Mouse (Mus musculus): Measurements from ENCODE around the gene Etv1. TPM values are rescaled to one million over a fixed set of nuclear protein-coding genes. Genes with fewer than 3 reads are reported as not detected.
"Not testable (repeated sequence)": the region's sequence is repeated elsewhere in the genome, so short reads cannot be mapped to it uniquely, and the experiment has no call there.

Gene Etv1
- polyA plus RNA-seq, 1 experiment from 2014 or later: 15.8 TPM

DNA sequence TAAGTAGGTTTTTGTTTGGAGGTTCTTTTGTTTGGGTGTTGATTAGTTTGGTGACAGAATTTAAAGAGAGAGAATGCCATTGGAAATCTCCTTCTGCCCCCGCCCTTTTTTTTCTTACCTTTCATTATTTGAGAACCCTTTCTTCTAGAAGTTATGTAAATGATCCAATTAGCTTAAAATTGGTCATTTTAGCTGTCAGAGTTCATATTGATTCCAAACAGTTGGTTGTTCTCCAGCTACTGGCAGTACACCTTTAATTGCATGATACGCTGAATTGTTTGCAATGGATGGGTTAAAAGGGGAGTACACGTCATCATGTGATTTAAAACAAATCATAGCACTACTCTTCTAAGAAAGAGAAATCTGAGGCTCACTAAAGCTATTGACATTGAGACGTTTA lies 55.4 kb downstream of the Etv1 start:
- H3K36me3 ChIP-seq (ENCODE audit: control insufficient read depth, insufficient read depth, low read length): no peaks in the 10 kb centered on the region
- WGBS: 87% methylated on average over 4 of the region's 4 CpGs
- no peak overlapping the region for H3K27ac ChIP-seq (ENCODE audit: low read depth, low read length)
- H3K4me3 ChIP-seq (ENCODE audit: low read depth, low read length): no peak overlapping the region
- H3K4me2 ChIP-seq (ENCODE audit: low read depth, low read length): no peak overlapping the region
- H3K9ac ChIP-seq (replicated peaks; ENCODE audit: low read depth, low read length): no peak overlapping the region
- no peaks in the 10 kb centered on the region for H3K9me3 ChIP-seq (ENCODE audit: control insufficient read depth, low read length)
- no peaks in the 10 kb centered on the region for H3K27me3 ChIP-seq (ENCODE audit: control insufficient read depth, insufficient read depth, low read length)
- ATAC-seq (ENCODE audit: low read depth): no peak
- H3K4me1 ChIP-seq (ENCODE audit: control insufficient read depth, insufficient read depth, low read length): no peaks in the 10 kb centered on the region

GRCm38 (mm10) chr12:38834986-38835385 lies 55.8 kb downstream of the Etv1 start:
- not testable (repeated sequence) for H3K9me3 ChIP-seq (ENCODE audit: control insufficient read depth, low read length); H3K27ac ChIP-seq (ENCODE audit: low read depth, low read length); H3K36me3 ChIP-seq (ENCODE audit: control insufficient read depth, insufficient read depth, low read length); H3K4me1 ChIP-seq (ENCODE audit: control insufficient read depth, insufficient read depth, low read length); H3K4me3 ChIP-seq (ENCODE audit: low read depth, low read length); H3K27me3 ChIP-seq (ENCODE audit: control insufficient read depth, insufficient read depth, low read length); ATAC-seq (ENCODE audit: low read depth); H3K4me2 ChIP-seq (ENCODE audit: low read depth, low read length); H3K9ac ChIP-seq (replicated peaks; ENCODE audit: low read depth, low read length)
- WGBS: 97% methylated on average over 6 of the region's 8 CpGs

DNA sequence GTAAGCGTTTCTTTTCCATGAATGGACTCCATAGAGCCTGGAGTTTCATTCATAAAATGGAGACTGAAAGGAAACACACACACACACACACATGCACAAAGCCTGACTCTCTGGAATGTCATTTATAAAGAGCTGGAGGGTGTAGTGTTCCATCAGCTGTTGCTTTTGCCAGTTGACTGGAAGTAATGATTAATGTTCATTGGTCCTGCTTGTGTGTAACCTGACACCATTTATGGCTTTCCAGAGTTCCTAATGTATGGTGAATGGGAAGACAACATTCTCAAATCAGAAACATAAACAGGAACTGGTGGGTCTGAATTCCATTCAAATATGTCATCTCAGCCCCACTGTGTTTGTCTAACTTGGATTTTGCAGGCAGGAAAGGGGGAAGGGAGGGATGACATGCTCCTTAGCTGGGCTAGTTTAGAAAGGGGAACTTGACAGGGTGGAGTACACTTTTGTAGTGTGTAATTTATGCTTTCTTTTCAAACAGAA lies 64.7 kb downstream of the Etv1 start:
- WGBS: 0% methylated on average over 1 of the region's 1 CpGs
- H3K27me3 ChIP-seq (ENCODE audit: control insufficient read depth, insufficient read depth, low read length): no peaks in the 10 kb centered on the region
- no peak overlapping the region for H3K27ac ChIP-seq (ENCODE audit: low read depth, low read length)
- H3K9me3 ChIP-seq (ENCODE audit: control insufficient read depth, low read length): no peaks in the 10 kb centered on the region
- no peak overlapping the region for H3K4me2 ChIP-seq (ENCODE audit: low read depth, low read length)
- H3K4me1 ChIP-seq (ENCODE audit: control insufficient read depth, insufficient read depth, low read length): no peaks in the 10 kb centered on the region
- peak; percentile 76 for ATAC-seq (ENCODE audit: low read depth)
- no peak overlapping the region for H3K9ac ChIP-seq (replicated peaks; ENCODE audit: low read depth, low read length)
- no peak overlapping the region for H3K4me3 ChIP-seq (ENCODE audit: low read depth, low read length)
- H3K36me3 ChIP-seq (ENCODE audit: control insufficient read depth, insufficient read depth, low read length): no peaks in the 10 kb centered on the region

GRCm38 (mm10) chr12:38847500-38848261 lies 68.5 kb downstream of the Etv1 start:
- Histone ChIP-seq H3K9me3 (ENCODE audit: control insufficient read depth, low read length) (no peaks in the 10 kb centered on the region), H3K4me2 (ENCODE audit: low read depth, low read length) (no peak overlapping the region), H3K9ac (replicated peaks; ENCODE audit: low read depth, low read length) (no peak overlapping the region), H3K36me3 (ENCODE audit: control insufficient read depth, insufficient read depth, low read length) (no peaks in the 10 kb centered on the region), H3K27me3 (ENCODE audit: control insufficient read depth, insufficient read depth, low read length) (no peaks in the 10 kb centered on the region), H3K4me1 (ENCODE audit: control insufficient read depth, insufficient read depth, low read length) (no peaks in the 10 kb centered on the region), H3K4me3 (ENCODE audit: low read depth, low read length) (no peak overlapping the region), H3K27ac (ENCODE audit: low read depth, low read length) (no peak overlapping the region)
- ATAC-seq (ENCODE audit: low read depth): no peak
- 72% methylated on average over 6 of the region's 6 CpGs for WGBS

DNA sequence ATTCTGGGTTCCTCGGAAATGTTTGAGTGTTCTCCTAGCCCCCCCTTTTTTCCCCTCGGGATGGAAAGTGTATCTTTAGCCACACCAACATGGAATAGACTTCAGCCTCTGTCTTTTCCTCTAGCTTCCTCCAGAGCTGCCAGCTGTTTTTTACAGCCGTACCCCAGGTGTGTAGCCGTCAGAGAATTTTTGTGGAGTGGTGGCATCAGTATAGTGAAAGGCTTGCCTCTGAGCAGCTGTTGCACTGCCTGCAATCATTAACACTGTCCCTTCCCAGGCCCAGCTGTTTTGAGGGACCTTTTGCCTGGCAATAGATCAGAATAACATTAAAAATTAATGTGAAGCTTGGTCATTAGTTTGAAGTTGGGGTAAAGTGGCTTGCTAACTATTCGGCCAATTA lies 70.8 kb downstream of the Etv1 start:
- Histone ChIP-seq H3K27ac (ENCODE audit: low read depth, low read length) (no peak overlapping the region), H3K4me2 (ENCODE audit: low read depth, low read length) (no peak overlapping the region), H3K4me1 (ENCODE audit: control insufficient read depth, insufficient read depth, low read length) (no peaks in the 10 kb centered on the region), H3K36me3 (ENCODE audit: control insufficient read depth, insufficient read depth, low read length) (no peaks in the 10 kb centered on the region), H3K4me3 (ENCODE audit: low read depth, low read length) (no peak overlapping the region), H3K9ac (replicated peaks; ENCODE audit: low read depth, low read length) (no peak overlapping the region), H3K27me3 (ENCODE audit: control insufficient read depth, insufficient read depth, low read length) (no peaks in the 10 kb centered on the region), H3K9me3 (ENCODE audit: control insufficient read depth, low read length) (no peaks in the 10 kb centered on the region)
- 69% methylated on average over 5 of the region's 5 CpGs for WGBS
- peak; percentile 54; the same call in 1 of the 2 replicates for ATAC-seq (ENCODE audit: low read depth)

- ATAC-seq (ENCODE audit: low read depth): peak; percentile 34; the same call in 1 of the 2 replicates
- WGBS: 37% methylated on average over 5 of the region's 5 CpGs
- H3K4me3 ChIP-seq (ENCODE audit: low read depth, low read length): no peak overlapping the region
Observed at GRCm38 (mm10) chr12:38854274-38854673, 75.1 kb downstream of the Etv1 start.

DNA sequence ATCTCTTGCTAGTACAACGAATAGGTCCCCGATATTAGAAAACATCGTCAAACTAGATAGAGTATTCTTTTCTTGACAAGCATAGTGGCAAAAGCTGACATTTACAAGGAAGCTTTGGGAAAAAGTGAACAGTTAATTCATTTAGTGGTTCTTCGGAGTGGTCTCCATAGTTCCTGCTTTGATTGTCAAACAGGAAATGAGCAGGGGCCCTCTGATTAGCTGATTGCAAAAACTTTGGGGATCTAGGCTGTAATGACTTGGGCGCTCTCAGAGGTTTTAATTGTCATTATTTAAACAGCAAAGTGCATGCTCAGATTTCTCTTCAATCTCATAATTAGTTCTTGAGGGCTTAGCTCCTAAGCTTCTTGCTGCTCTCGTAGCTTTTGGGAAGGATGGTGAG lies 75.6 kb downstream of the Etv1 start:
- no peaks in the 10 kb centered on the region for H3K9me3 ChIP-seq (ENCODE audit: control insufficient read depth, low read length)
- WGBS: 77% methylated on average over 6 of the region's 6 CpGs
- no peaks in the 10 kb centered on the region for H3K27me3 ChIP-seq (ENCODE audit: control insufficient read depth, insufficient read depth, low read length)
- H3K36me3 ChIP-seq (ENCODE audit: control insufficient read depth, insufficient read depth, low read length): no peaks in the 10 kb centered on the region
- no peak overlapping the region for H3K27ac ChIP-seq (ENCODE audit: low read depth, low read length)
- H3K9ac ChIP-seq (replicated peaks; ENCODE audit: low read depth, low read length): no peak overlapping the region
- H3K4me3 ChIP-seq (ENCODE audit: low read depth, low read length): no peak overlapping the region
- no peaks in the 10 kb centered on the region for H3K4me1 ChIP-seq (ENCODE audit: control insufficient read depth, insufficient read depth, low read length)
- ATAC-seq (ENCODE audit: low read depth): no peak
- H3K4me2 ChIP-seq (ENCODE audit: low read depth, low read length): no peak overlapping the region

More at GRCm38 (mm10) chr12:38854274-38854673, 75.1 kb downstream of the Etv1 start:
- Histone ChIP-seq H3K4me1 (ENCODE audit: control insufficient read depth, insufficient read depth, low read length) (no peaks in the 10 kb centered on the region), H3K36me3 (ENCODE audit: control insufficient read depth, insufficient read depth, low read length) (no peaks in the 10 kb centered on the region), H3K4me2 (ENCODE audit: low read depth, low read length) (no peak overlapping the region), H3K27me3 (ENCODE audit: control insufficient read depth, insufficient read depth, low read length) (no peaks in the 10 kb centered on the region), H3K27ac (ENCODE audit: low read depth, low read length) (no peak overlapping the region), H3K9me3 (ENCODE audit: control insufficient read depth, low read length) (no peaks in the 10 kb centered on the region), H3K9ac (replicated peaks; ENCODE audit: low read depth, low read length) (no peak overlapping the region)

DNA sequence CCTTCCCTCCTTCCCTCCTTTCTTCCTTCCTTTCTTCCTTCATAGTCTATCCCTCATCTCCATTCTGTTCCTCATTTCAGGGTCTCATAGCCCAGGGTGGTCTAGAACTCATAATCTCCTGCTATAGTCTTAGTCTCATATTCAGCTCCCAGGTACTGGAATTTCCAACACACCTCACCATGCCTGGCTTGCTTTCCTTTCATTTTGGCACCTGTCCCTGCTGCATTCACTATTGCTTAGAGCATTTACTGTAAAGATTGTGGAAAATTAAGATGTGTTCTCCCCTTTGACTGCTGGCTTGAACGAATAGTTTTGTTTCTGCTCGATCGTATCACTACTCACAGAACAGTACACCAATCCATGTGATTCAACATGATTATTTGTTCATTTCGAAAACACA lies 80.5 kb downstream of the Etv1 start:
- no peaks in the 10 kb centered on the region for H3K4me1 ChIP-seq (ENCODE audit: control insufficient read depth, insufficient read depth, low read length)
- no peaks in the 10 kb centered on the region for H3K9me3 ChIP-seq (ENCODE audit: control insufficient read depth, low read length)
- ATAC-seq (ENCODE audit: low read depth): no peak
- H3K4me3 ChIP-seq (ENCODE audit: low read depth, low read length): no peak overlapping the region
- H3K9ac ChIP-seq (replicated peaks; ENCODE audit: low read depth, low read length): no peak overlapping the region
- WGBS: 97% methylated on average over 4 of the region's 4 CpGs
- H3K27me3 ChIP-seq (ENCODE audit: control insufficient read depth, insufficient read depth, low read length): no peaks in the 10 kb centered on the region
- no peak overlapping the region for H3K4me2 ChIP-seq (ENCODE audit: low read depth, low read length)
- no peak overlapping the region for H3K27ac ChIP-seq (ENCODE audit: low read depth, low read length)
- no peaks in the 10 kb centered on the region for H3K36me3 ChIP-seq (ENCODE audit: control insufficient read depth, insufficient read depth, low read length)

- no peaks in the 10 kb centered on the region for H3K27me3 ChIP-seq (ENCODE audit: control insufficient read depth, insufficient read depth, low read length)
- H3K27ac ChIP-seq (ENCODE audit: low read depth, low read length): no peak overlapping the region
- H3K4me1 ChIP-seq (ENCODE audit: control insufficient read depth, insufficient read depth, low read length): no peaks in the 10 kb centered on the region
- H3K36me3 ChIP-seq (ENCODE audit: control insufficient read depth, insufficient read depth, low read length): no peaks in the 10 kb centered on the region
- no peak overlapping the region for H3K9ac ChIP-seq (replicated peaks; ENCODE audit: low read depth, low read length)
- no peak for ATAC-seq (ENCODE audit: low read depth)
- H3K4me3 ChIP-seq (ENCODE audit: low read depth, low read length): no peak overlapping the region
- 62% methylated on average over 7 of the region's 7 CpGs for WGBS
- no peaks in the 10 kb centered on the region for H3K9me3 ChIP-seq (ENCODE audit: control insufficient read depth, low read length)
- no peak overlapping the region for H3K4me2 ChIP-seq (ENCODE audit: low read depth, low read length)
Observed at GRCm38 (mm10) chr12:38860168-38861115, 81.3 kb downstream of the Etv1 start.

Data from neural tube, embryonic 14.5 days (tissue).